Mouse (Mus musculus) CH12.LX (cell line): Measurements from ENCODE around the gene Pced1b. TPM values are rescaled to one million over a fixed set of nuclear protein-coding genes. Genes with fewer than 3 reads are reported as not detected.

ENCODE experiments used
- DNase-seq: peaks from one replicate; pipeline ENCODE4 v3.0.0-alpha.2; 2013; ENCODE audit errors: extremely low read depth
- H3K27ac ChIP-seq: 2 replicates; pipeline ENCODE4 v1.5.1; 2012; ENCODE audit warnings: low read depth, mild to moderate bottlenecking, control low read depth, moderate library complexity; ENCODE audit not compliant: insufficient read depth
- H3K27me3 ChIP-seq: replicated peaks from 2 replicates; pipeline ENCODE3; 2012; ENCODE audit warnings: inconsistent platforms
- H3K36me3 ChIP-seq, 2 experiments: replicated peaks in 1 of 2; 2 replicates each; pipeline versions ENCODE3 to v1.6.1; 2012; ENCODE audit warnings: inconsistent platforms in 1 of 2, low read length in 1 of 2, mild to moderate bottlenecking in 1 of 2, mixed read lengths in 1 of 2, moderate library complexity in 1 of 2; ENCODE audit not compliant: control insufficient read depth in 1 of 2, insufficient read depth in 1 of 2
- H3K4me1 ChIP-seq, 2 experiments: 2 replicates each; pipeline ENCODE4 v1.6.1; 2012; ENCODE audit warnings: inconsistent platforms in 1 of 2, moderate library complexity in 1 of 2; ENCODE audit not compliant: insufficient read depth in 2 of 2, control insufficient read depth in 1 of 2
- H3K4me2 ChIP-seq: 2 replicates; pipeline ENCODE4 v1.6.1; 2012; ENCODE audit warnings: low read depth, mild to moderate bottlenecking, control low read depth; ENCODE audit not compliant: poor library complexity, insufficient read depth, severe bottlenecking
- H3K4me3 ChIP-seq, 3 experiments: fragments of 150-350 bp in 1 of 3; sonication (generic) in 1 of 3; replicated peaks in 1 of 3; 2 replicates each; pipeline versions ENCODE3 to v1.5.1; 2011 to 2012; ENCODE audit warnings: low read depth in 2 of 3, low read length in 2 of 3, mild to moderate bottlenecking in 2 of 3, moderate library complexity in 2 of 3, control low read depth in 1 of 3, improper control_type of control experiment in 1 of 3, inconsistent platforms in 1 of 3, mixed read lengths in 1 of 3; ENCODE audit not compliant: poor library complexity in 1 of 3
- H3K79me2 ChIP-seq: replicated peaks from 2 replicates; pipeline ENCODE4 v1.6.1; 2012; ENCODE audit warnings: mild to moderate bottlenecking, moderate library complexity; ENCODE audit not compliant: control insufficient read depth, poor library complexity, insufficient read depth, severe bottlenecking; ENCODE audit errors: extremely low read depth
- H3K9ac ChIP-seq: 2 replicates; pipeline ENCODE4 v1.6.1; 2012; ENCODE audit warnings: low read depth, mild to moderate bottlenecking, control low read depth, moderate library complexity; ENCODE audit not compliant: insufficient read depth
- H3K9me3 ChIP-seq: replicated peaks from 2 replicates; pipeline ENCODE3; 2012; ENCODE audit warnings: low read length, inconsistent platforms, mixed read lengths
- EP300 ChIP-seq: IDR thresholded peaks from 2 replicates; pipeline ENCODE4 v1.6.1; 2011; ENCODE audit warnings: low read length, improper control_type of control experiment
- GABPA ChIP-seq: IDR thresholded peaks from 2 replicates; pipeline ENCODE4 v1.6.1; 2012; ENCODE audit warnings: low read depth, low read length, improper control_type of control experiment, inconsistent platforms; ENCODE audit not compliant: insufficient replicate concordance
- HCFC1 ChIP-seq: IDR thresholded peaks from 2 replicates; pipeline ENCODE4 v1.6.1; 2012; ENCODE audit warnings: low read depth, mild to moderate bottlenecking, inconsistent platforms, low read length, improper control_type of control experiment
- IRF4 ChIP-seq: IDR thresholded peaks from 2 replicates; pipeline ENCODE4 v1.6.1; 2014; ENCODE audit warnings: low read depth, mild to moderate bottlenecking, inconsistent platforms, low read length, improper control_type of control experiment
- JUND ChIP-seq: conservative IDR thresholded peaks from 2 replicates; pipeline ENCODE4 v1.6.1; 2011; ENCODE audit warnings: low read depth, low read length, improper control_type of control experiment
- MAFK ChIP-seq: IDR thresholded peaks from 2 replicates; pipeline ENCODE4 v1.6.1; 2011; ENCODE audit warnings: low read length, improper control_type of control experiment; ENCODE audit not compliant: insufficient replicate concordance
- MAX ChIP-seq: IDR thresholded peaks from 2 replicates; pipeline ENCODE4 v1.6.1; 2011; ENCODE audit warnings: low read length, improper control_type of control experiment
- MEF2A ChIP-seq: IDR thresholded peaks from 2 replicates; pipeline ENCODE4 v1.6.1; 2014; ENCODE audit warnings: low read depth, mild to moderate bottlenecking, inconsistent platforms, low read length, improper control_type of control experiment, borderline replicate concordance
- MYC ChIP-seq: IDR thresholded peaks from 2 replicates; pipeline ENCODE4 v1.6.1; 2011; ENCODE audit warnings: low read depth, mild to moderate bottlenecking, improper control_type of control experiment, low read length
- POLR2A ChIP-seq: IDR thresholded peaks from 2 replicates; pipeline ENCODE4 v1.6.1; 2011; ENCODE audit warnings: low read depth, mild to moderate bottlenecking, improper control_type of control experiment, low read length
- POLR2AphosphoS2 ChIP-seq: IDR thresholded peaks from 2 replicates; pipeline ENCODE4 v1.6.1; 2011; ENCODE audit warnings: low read depth, low read length, improper control_type of control experiment
- RCOR1 ChIP-seq: conservative IDR thresholded peaks from 2 replicates; pipeline ENCODE4 v1.6.1; 2012; ENCODE audit warnings: low read depth, mild to moderate bottlenecking, inconsistent platforms, low read length, improper control_type of control experiment
- SIN3A ChIP-seq: IDR thresholded peaks from 2 replicates; pipeline ENCODE4 v1.6.1; 2012; ENCODE audit warnings: low read length, improper control_type of control experiment, inconsistent platforms
- USF2 ChIP-seq: conservative IDR thresholded peaks from 2 replicates; pipeline ENCODE4 v1.6.1; 2011; ENCODE audit warnings: low read depth, low read length, improper control_type of control experiment
- ZC3H11A ChIP-seq: IDR thresholded peaks from 2 replicates; pipeline ENCODE4 v1.6.1; 2012; ENCODE audit warnings: low read depth, mild to moderate bottlenecking, inconsistent platforms, low read length, improper control_type of control experiment
- dilution Hi-C: fragments of 300-500 bp; cut with MboI; formaldehyde crosslinking; loops from 2 replicates; pipeline ENCODE4 v1.14.3; 2020; ENCODE audit warnings: low sequenced_read_pairs; ENCODE audit not compliant: extremely low pct_unique_long_range_greater_than_20kb, extremely low pct_ligation_motif_present
- in situ Hi-C: fragments of 300-500 bp; cut with MboI; formaldehyde crosslinking; loops from 3 replicates; pipeline ENCODE4 v1.14.3; 2019; ENCODE audit warnings: low sequenced_read_pairs, low pct_ligation_motif_present, low pct_unique_long_range_greater_than_20kb, mixed read lengths
- polyA plus RNA-seq: library from polyadenylated mRNA; unstranded; fragments of >175 nt; gene quantifications from 2 replicates; pipeline ENCODE4 v1.2.1, GENCODE M21; 2012; ENCODE audit warnings: low read depth; ENCODE audit not compliant: insufficient read length
- total RNA-seq, 2 experiments: library from RNA; depleted of rRNA; stranded (reverse); fragments of 300-350 nt in 1 of 2; fragments of >200 nt in 1 of 2; gene quantifications; 2 replicates each; pipeline ENCODE4 v1.2.3; 2012 to 2014

Pced1b gene
- total and polyA plus RNA-seq, 3 experiments = 12.3 to 44.2 (median 21.1) TPM

DNA sequence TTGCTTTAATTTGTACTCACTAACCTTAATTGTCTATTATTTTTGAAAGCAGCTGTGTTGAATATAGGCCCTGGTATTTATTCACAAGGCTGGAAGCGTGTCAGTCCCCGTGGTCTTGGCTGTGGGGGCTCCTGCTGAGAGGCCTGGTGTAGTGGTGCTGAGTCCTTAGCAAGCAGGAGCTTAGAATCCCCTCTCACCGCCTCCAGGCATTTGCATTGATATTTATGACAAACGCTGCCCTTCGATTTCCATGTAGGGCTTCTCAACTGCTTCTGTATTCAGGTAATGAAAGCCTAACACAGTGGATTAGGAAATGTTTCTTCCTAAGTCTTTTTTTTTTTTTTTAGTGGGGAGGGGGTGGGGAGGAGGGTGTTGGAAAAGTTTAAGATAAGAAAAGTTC is 75.9 kb downstream of the Pced1b start:
- Histone ChIP-seq H3K4me3 (no peak overlapping the region), H3K27ac (no peak overlapping the region), H3K27me3 (no peaks in the 10 kb centered on the region), H3K79me2 (no peaks in the 10 kb centered on the region), H3K4me2 (no peak overlapping the region), H3K9ac (no peak overlapping the region), H3K4me1 (no peaks in the 10 kb centered on the region), H3K9me3 (peaks cover 2% of the 10 kb centered on the region), H3K36me3 (peaks cover 0 to 5% of the 10 kb centered on the region in 2 experiments)
- no peak for TF ChIP-seq JUND
- TF ChIP-seq IRF4 = no peak
- TF ChIP-seq MYC = no peak
- TF ChIP-seq MAFK = no peak
- TF ChIP-seq ZC3H11A = no peak
- TF ChIP-seq MEF2A = no peak
- no peak for TF ChIP-seq SIN3A
- no peak for TF ChIP-seq MAX
- no peak for TF ChIP-seq RCOR1
- no peak for TF ChIP-seq POLR2A
- no peak for TF ChIP-seq USF2
- DNase-seq = no peak
- in situ Hi-C loops = no loop called here
- dilution Hi-C loops = no loop called here

DNA sequence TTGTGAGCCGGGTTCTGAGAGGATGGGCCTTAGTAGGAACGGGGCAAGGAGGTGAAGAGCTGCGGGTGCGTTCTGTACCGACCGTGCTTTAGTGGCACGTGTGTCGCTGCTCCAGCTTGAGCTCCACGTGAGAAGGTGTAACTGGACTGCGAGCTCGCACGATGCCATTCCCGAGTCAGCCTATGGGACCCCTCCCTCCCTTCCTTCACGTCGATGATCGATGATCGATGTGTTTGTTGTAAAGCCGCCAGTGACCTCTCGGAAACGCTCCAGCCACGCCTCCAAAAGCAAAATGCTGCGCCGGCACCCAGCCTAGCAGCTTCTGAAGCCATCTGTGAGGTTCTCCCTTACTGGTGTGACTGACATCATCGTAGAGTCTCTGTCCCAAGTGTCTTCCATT is 76.6 kb downstream of the Pced1b start:
- no peak overlapping the region for H3K4me2 ChIP-seq

DNA sequence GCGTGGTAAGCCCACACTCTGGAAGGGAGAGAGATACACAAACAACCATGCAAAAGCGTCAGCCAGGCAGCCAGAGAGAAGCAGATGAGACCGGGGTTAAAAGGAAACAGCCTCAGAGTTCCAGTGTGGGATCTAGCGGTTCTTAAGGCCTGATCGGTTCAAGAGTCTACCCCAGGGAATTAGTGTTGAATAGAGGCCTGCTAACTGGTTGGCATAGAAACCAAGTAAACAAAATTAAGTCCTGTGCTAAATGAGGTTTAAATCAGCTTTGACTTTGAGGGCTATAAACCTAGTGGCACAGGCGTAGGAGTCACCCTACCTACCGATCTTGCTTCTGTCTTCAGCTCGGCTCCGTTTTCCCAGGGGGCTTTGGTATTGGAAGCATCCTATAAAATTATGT is 77.4 kb downstream of the Pced1b start:
- Histone ChIP-seq H3K27ac (no peak overlapping the region), H3K4me1 (peaks cover 2% of the 10 kb centered on the region in 2 experiments; a peak in 2 of 4 replicates), H3K79me2 (no peaks in the 10 kb centered on the region), H3K9ac (no peak overlapping the region), H3K4me2 (no peak overlapping the region), H3K27me3 (no peaks in the 10 kb centered on the region), H3K9me3 (peaks cover 2% of the 10 kb centered on the region), H3K4me3 (no peak overlapping the region), H3K36me3 (peaks cover 0 to 5% of the 10 kb centered on the region in 2 experiments)
- DNase-seq = no peak
- TF ChIP-seq ZC3H11A (no peak), HCFC1 (no peak), POLR2AphosphoS2 (no peak)
- dilution Hi-C loops = no loop called here
- in situ Hi-C loops = no loop called here

More for the DNA sequence above, 76.6 kb downstream of the Pced1b start:
- H3K27me3 ChIP-seq = no peaks in the 10 kb centered on the region
- no peak overlapping the region for H3K9ac ChIP-seq
- no peak overlapping the region for H3K4me3 ChIP-seq
- no peak overlapping the region for H3K27ac ChIP-seq
- dilution Hi-C loops = no loop called here
- no peak for DNase-seq
- in situ Hi-C loops = no loop called here
- no peaks in the 10 kb centered on the region for H3K4me1 ChIP-seq
- H3K36me3 ChIP-seq = peaks cover 0 to 5% of the 10 kb centered on the region in 2 experiments
- TF ChIP-seq IRF4 (no peak), HCFC1 (no peak), EP300 (no peak), GABPA (no peak), ZC3H11A (no peak), MAX (no peak), POLR2AphosphoS2 (no peak), MEF2A (no peak)
- TF ChIP-seq, all 38 proteins: peak for 0
- Histone ChIP-seq H3K79me2 (no peaks in the 10 kb centered on the region), H3K9me3 (peaks cover 2% of the 10 kb centered on the region)
